Mouse (Mus musculus): ENCODE results near the gene Mfsd7a. TPM values are rescaled to one million over a fixed set of nuclear protein-coding genes. Genes with fewer than 3 reads are reported as not detected.

The Mfsd7a gene
- polyA plus RNA-seq, 1 experiment from 2014 or later, result 0.13 TPM

GRCm38 (mm10) chr5:108427186-108427585, 21.5 kb downstream of the Mfsd7a start:
- Histone ChIP-seq H3K4me2 (no peak overlapping the region), H3K27ac (no peak overlapping the region), H3K4me3 (no peak overlapping the region), H3K9me3 (no peaks in the 10 kb centered on the region), H3K27me3 (no peaks in the 10 kb centered on the region), H3K9ac (no peak overlapping the region), H3K36me3 (peaks cover 23% of the 10 kb centered on the region), H3K4me1 (no peaks in the 10 kb centered on the region)
- 60% methylated on average over 1 of the region's 1 CpGs for WGBS
- ATAC-seq (ENCODE audit: insufficient number of reproducible peaks, insufficient read depth, low FRiP score, low TSS enrichment, low read depth), result peak; percentile 48; the same call in 1 of the 2 replicates

- Histone ChIP-seq H3K27ac (no peak overlapping the region), H3K4me3 (no peak overlapping the region), H3K4me1 (no peaks in the 10 kb centered on the region), H3K9ac (no peak overlapping the region), H3K4me2 (no peak overlapping the region), H3K9me3 (no peaks in the 10 kb centered on the region), H3K36me3 (no peaks in the 10 kb centered on the region), H3K27me3 (no peaks in the 10 kb centered on the region)
- ATAC-seq (ENCODE audit: insufficient number of reproducible peaks, insufficient read depth, low FRiP score, low TSS enrichment, low read depth), result no peak
- WGBS, result 79% methylated on average over 2 of the region's 2 CpGs
These were observed 25.3 kb downstream of the Mfsd7a start for GRCm38 (mm10) chr5:108423427-108423826.

- Histone ChIP-seq H3K4me3 (no peak overlapping the region), H3K27me3 (no peaks in the 10 kb centered on the region), H3K9ac (no peak overlapping the region), H3K4me2 (no peak overlapping the region), H3K36me3 (no peaks in the 10 kb centered on the region), H3K4me1 (no peaks in the 10 kb centered on the region), H3K27ac (no peak overlapping the region), H3K9me3 (no peaks in the 10 kb centered on the region)
- WGBS, result 78% methylated on average over 3 of the region's 3 CpGs
- no peak for ATAC-seq (ENCODE audit: insufficient number of reproducible peaks, insufficient read depth, low FRiP score, low TSS enrichment, low read depth)
These were observed 25.9 kb downstream of the Mfsd7a start for GRCm38 (mm10) chr5:108422741-108423140.

GRCm38 (mm10) chr5:108414711-108415110, 34.0 kb downstream of the Mfsd7a start:
- no peaks in the 10 kb centered on the region for H3K4me1 ChIP-seq
- H3K9me3 ChIP-seq, result no peaks in the 10 kb centered on the region
- no peak overlapping the region for H3K4me2 ChIP-seq
- no peak for ATAC-seq (ENCODE audit: insufficient number of reproducible peaks, insufficient read depth, low FRiP score, low TSS enrichment, low read depth)
- WGBS, result 70% methylated on average over 2 of the region's 2 CpGs
- no peak overlapping the region for H3K9ac ChIP-seq
- H3K27ac ChIP-seq, result no peak overlapping the region
- no peak overlapping the region for H3K4me3 ChIP-seq
- no peaks in the 10 kb centered on the region for H3K36me3 ChIP-seq
- H3K27me3 ChIP-seq, result no peaks in the 10 kb centered on the region

GRCm38 (mm10) chr5:108406977-108407376, 41.7 kb downstream of the Mfsd7a start:
- H3K4me2 ChIP-seq, result no peak overlapping the region
- H3K27me3 ChIP-seq, result no peaks in the 10 kb centered on the region
- H3K4me3 ChIP-seq, result no peak overlapping the region
- H3K27ac ChIP-seq, result no peak overlapping the region
- no peaks in the 10 kb centered on the region for H3K9me3 ChIP-seq
- no peak overlapping the region for H3K9ac ChIP-seq
- no peaks in the 10 kb centered on the region for H3K4me1 ChIP-seq
- ATAC-seq (ENCODE audit: insufficient number of reproducible peaks, insufficient read depth, low FRiP score, low TSS enrichment, low read depth), result no peak
- WGBS, result 79% methylated on average over 2 of the region's 2 CpGs
- no peaks in the 10 kb centered on the region for H3K36me3 ChIP-seq

GRCm38 (mm10) chr5:108405460-108405859, 43.2 kb downstream of the Mfsd7a start:
- ATAC-seq (ENCODE audit: insufficient number of reproducible peaks, insufficient read depth, low FRiP score, low TSS enrichment, low read depth), result no peak
- H3K9ac ChIP-seq, result no peak overlapping the region
- H3K27me3 ChIP-seq, result no peaks in the 10 kb centered on the region
- no peak overlapping the region for H3K4me3 ChIP-seq
- no peak overlapping the region for H3K4me2 ChIP-seq
- H3K4me1 ChIP-seq, result no peaks in the 10 kb centered on the region
- 52% methylated on average over 1 of the region's 1 CpGs for WGBS
- H3K27ac ChIP-seq, result no peak overlapping the region
- no peaks in the 10 kb centered on the region for H3K36me3 ChIP-seq
- no peaks in the 10 kb centered on the region for H3K9me3 ChIP-seq

- Histone ChIP-seq H3K27me3 (no peaks in the 10 kb centered on the region), H3K4me1 (no peaks in the 10 kb centered on the region), H3K9me3 (no peaks in the 10 kb centered on the region), H3K4me2 (no peak overlapping the region), H3K4me3 (no peak overlapping the region), H3K27ac (no peak overlapping the region), H3K36me3 (no peaks in the 10 kb centered on the region), H3K9ac (no peak overlapping the region)
- WGBS, result 73% methylated on average over 4 of the region's 4 CpGs
- no peak for ATAC-seq (ENCODE audit: insufficient number of reproducible peaks, insufficient read depth, low FRiP score, low TSS enrichment, low read depth)
These were observed 45.2 kb downstream of the Mfsd7a start for GRCm38 (mm10) chr5:108403453-108403852.

Other genes starting within 250 kb of the Mfsd7a start
- 45.4 and 47.0 TPM in 2 replicates for gene Dr1, start 180.0 kb downstream of the Mfsd7a start, polyA plus RNA-seq (2015; fragmentation: Nextera tagmentation; extraction: Ambion mirVana)
- gene Pigg, start 136.3 kb downstream of the Mfsd7a start, polyA plus RNA-seq (2015; fragmentation: Nextera tagmentation; extraction: Ambion mirVana), result 5.0 and 5.4 TPM in 2 replicates
- 0.11 TPM in 1 of 2 replicates, not detected in the other for gene Gm42517, start 81.0 kb downstream of the Mfsd7a start, polyA plus RNA-seq (2015; fragmentation: Nextera tagmentation; extraction: Ambion mirVana)
- gene Pde6b, start 60.5 kb downstream of the Mfsd7a start, polyA plus RNA-seq (2015; fragmentation: Nextera tagmentation; extraction: Ambion mirVana), result 0.36 and 0.62 TPM in 2 replicates
- 451 and 456 TPM in 2 replicates for gene Atp5k, start 14.4 kb downstream of the Mfsd7a start, polyA plus RNA-seq (2015; fragmentation: Nextera tagmentation; extraction: Ambion mirVana)
- gene Pcgf3, start 12.3 kb upstream of the Mfsd7a start, polyA plus RNA-seq (2015; fragmentation: Nextera tagmentation; extraction: Ambion mirVana), result 22.8 and 30.4 TPM in 2 replicates
- gene Cplx1, start 101.1 kb upstream of the Mfsd7a start, polyA plus RNA-seq (2015; fragmentation: Nextera tagmentation; extraction: Ambion mirVana), result 0.66 and 1.0 TPM in 2 replicates
- gene Gak, start 180.9 kb upstream of the Mfsd7a start, polyA plus RNA-seq (2015; fragmentation: Nextera tagmentation; extraction: Ambion mirVana), result 46.7 and 49.2 TPM in 2 replicates
- 23.7 and 25.8 TPM in 2 replicates for gene Tmem175, start 180.9 kb upstream of the Mfsd7a start, polyA plus RNA-seq (2015; fragmentation: Nextera tagmentation; extraction: Ambion mirVana)
- 14.6 and 15.3 TPM in 2 replicates for gene Idua, start 211.4 kb upstream of the Mfsd7a start, polyA plus RNA-seq (2015; fragmentation: Nextera tagmentation; extraction: Ambion mirVana)
- gene Dgkq, start 220.8 kb upstream of the Mfsd7a start, polyA plus RNA-seq (2015; fragmentation: Nextera tagmentation; extraction: Ambion mirVana), result 14.3 and 18.8 TPM in 2 replicates
- gene Slc26a1, start 226.7 kb upstream of the Mfsd7a start, polyA plus RNA-seq (2015; fragmentation: Nextera tagmentation; extraction: Ambion mirVana), result 1.1 and 1.3 TPM in 2 replicates
- gene Fgfrl1, start 243.5 kb upstream of the Mfsd7a start, polyA plus RNA-seq (2015; fragmentation: Nextera tagmentation; extraction: Ambion mirVana), result 14.4 and 26.7 TPM in 2 replicates

Data from embryonic facial prominence, embryonic 13.5 days (tissue).